Mouse (Mus musculus): Measurements from ENCODE around the gene Stard8.
"Not testable (repeated sequence)": the region's sequence is repeated elsewhere in the genome, so short reads cannot be mapped to it uniquely, and the experiment has no call there.

The Stard8 gene

DNA sequence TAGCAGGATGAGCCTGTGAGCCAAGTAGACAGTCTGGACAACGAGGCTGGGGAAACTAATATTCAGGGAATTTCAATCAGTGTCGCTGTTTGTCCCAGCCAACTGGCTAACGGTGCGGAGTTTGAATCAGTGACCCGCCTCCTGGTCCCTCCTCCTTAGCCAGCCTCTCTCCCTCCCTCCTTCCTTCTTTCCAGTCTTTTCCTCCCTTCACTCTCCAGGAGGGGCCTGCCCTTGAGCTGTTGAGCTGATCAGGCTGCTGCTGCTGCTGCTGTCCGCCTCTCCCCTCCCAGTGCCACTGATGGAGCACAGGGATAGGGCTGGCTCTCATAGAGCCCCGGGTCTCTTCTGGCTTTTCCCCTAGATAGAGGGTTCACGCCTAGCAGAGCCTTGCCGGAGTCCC lies at the start of gene Stard8:
Stard8 (plus strand) TSS at position 203 of the 400 bp plus-strand sequence.
- no peak for DNase-seq

DNA sequence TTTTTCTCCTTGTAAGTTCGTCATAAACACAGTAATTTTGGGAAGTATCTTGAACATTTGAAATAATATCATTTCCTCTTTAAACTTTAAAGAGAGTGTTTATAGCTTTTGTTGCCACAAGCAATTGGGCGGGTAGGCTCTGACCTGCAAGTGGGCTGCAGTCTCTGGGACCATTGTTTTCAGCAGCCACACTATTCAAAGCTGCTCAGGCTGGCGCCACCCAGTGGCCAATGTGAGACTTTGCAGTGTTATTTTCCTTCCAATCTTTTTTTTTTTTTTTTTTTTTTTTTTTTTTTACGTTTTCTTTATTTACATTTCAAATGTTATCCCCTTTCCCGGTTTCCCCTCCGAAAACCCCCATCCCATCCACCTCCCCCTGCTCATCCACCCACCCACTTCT lies 49.1 kb upstream of the Stard8 start:
- peak; percentile 72 for DNase-seq

GRCm38 (mm10) chrX:98958287-98958686 lies 44.8 kb upstream of the Stard8 start:
- DNase-seq = no peak

- no peak for DNase-seq
These were observed 44.0 kb upstream of the Stard8 start for GRCm38 (mm10) chrX:98959050-98959449.

DNA sequence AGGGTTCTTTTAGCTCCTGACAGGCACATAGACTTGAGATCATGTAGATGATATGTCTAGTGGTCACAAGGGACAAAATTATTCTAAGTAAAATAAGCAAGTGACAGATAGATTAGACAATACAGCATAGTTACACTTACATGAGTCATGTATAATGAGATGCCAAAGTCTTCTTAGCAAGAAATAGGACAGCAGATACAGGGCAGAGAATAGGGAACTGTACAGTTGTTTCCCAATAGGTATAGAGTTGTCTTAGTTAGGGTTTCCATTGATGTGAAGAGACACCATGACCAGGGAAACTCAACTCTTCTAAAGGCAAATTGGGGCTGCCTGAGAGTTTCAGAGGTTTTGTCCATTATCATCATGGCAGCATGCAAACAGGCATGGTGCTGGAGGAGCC lies 39.3 kb upstream of the Stard8 start:
- no peak for DNase-seq

DNA sequence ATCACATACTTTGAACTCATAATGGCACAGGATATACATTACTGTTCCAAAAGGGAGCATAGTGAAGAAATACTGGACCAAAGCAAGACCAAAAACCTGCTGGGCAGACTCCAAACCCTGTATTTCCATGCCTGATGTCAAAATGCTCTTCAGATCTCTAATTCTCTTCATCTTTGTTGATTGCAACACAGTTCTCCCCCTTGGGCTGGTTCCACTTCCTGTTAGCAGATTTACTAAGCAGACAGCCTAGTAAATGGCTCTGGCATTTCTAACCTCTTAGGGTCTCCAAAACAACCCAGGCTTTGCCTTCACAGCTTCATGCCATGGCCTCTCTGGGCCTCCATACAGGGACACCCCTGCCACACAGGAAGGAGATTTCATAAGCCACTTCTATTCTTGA lies 38.5 kb upstream of the Stard8 start:
- DNase-seq = no peak

GRCm38 (mm10) chrX:98986611-98987010 lies 16.4 kb upstream of the Stard8 start:
- not testable (repeated sequence) for DNase-seq

DNA sequence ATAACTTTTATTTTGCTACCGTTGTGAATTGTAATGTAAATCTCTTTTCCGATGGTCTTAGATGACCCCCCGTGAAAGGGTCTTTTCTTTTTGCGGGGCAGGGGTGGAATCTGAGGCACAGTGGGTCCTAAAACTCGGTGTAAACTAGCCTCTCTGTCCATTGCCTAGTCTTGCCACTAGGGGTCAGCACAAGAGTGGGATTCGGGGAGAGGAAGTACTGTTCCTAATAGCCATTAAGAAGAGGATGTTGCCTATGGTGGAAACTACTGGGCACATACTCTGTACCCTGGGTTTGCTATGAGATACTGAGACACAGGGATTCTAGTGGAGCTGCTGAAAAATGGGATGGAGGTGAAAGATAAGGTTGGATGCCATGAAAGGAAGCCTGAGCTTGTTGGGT lies 13.5 kb upstream of the Stard8 start:
- peak; percentile 55 for DNase-seq

DNA sequence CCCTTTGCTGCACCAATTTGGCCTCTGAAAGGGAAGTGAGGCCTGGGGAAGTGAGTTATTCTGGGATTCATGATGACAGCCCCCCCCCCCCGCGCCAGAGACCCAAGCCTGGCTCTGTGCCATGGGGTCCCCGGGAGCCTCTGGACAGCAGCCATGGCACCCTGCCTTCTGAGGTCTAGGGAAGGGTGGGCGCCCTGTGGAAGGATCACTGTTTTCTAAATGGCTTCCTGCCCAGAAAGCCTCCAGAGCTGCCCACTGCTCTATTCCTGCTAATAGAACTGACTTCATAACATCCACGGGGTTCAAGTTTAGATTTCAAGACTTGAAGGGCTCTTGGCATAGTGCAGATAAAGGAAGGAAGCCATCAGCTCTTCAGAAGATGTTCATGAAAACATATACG lies 983 bp upstream of the Stard8 start:
- no peak for DNase-seq

DNA sequence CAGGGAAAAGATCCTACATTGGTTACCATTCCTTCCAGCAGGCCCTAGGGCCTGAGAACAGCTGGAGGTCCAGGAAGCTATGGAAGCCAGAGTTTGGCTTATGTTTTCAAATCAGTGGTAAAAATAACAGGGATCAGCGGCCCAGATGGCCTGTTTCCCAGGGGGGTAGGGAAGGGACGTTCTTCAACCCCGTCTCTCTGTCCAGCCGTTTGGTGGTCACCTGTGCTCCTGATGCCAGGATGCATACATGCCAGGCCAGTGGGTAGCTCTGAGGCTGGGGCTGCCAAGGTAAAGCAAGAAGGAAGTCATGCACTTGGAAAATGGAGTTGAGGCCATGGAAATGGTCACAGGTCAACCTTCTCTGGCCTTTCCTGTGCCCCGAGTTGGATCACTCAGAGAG lies 7.5 kb downstream of the Stard8 start:
- no peak for DNase-seq

GRCm38 (mm10) chrX:99011281-99011680 lies 8.2 kb downstream of the Stard8 start:
- DNase-seq = no peak

DNA sequence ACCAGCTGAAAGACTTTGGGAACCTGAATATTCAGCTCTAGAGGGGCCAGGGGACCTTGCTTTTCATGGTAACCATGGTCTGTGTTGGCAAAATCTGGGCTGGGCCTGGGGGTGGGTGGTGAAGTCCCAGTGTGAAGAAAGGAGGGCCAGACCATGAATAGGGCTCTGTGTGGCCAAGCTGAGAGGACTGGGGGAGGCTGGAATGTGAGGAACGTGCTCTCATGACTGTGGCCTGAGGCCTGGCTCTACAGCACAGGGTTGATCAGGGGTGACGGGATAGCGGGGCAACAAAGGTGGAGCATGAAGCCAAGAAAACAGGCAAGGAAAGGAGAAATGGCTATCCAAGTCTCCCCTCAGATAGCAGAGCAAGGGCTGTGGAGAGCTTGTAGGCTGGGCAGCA lies 9.4 kb downstream of the Stard8 start:
- DNase-seq = no peak

DNA sequence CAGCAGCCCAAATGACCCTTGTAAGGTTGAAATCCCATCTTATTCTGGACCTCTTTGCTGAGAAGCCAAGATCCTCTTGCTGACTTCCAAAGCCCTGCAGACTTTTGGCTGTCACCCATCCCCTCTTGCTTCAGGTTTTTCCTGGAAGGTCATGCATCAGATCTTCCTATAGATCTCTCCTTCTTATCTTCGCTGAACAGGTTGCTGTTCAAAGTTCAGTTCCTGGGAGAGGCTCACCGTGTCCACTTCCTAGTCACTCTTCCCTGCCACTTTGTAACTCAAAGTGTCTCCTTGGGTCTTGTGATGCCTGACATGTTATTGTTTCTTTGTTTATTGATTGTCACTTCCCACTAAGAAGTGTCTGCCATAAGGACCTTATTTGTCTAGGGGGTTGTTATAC lies 12.7 kb downstream of the Stard8 start:
- DNase-seq = no peak

DNA sequence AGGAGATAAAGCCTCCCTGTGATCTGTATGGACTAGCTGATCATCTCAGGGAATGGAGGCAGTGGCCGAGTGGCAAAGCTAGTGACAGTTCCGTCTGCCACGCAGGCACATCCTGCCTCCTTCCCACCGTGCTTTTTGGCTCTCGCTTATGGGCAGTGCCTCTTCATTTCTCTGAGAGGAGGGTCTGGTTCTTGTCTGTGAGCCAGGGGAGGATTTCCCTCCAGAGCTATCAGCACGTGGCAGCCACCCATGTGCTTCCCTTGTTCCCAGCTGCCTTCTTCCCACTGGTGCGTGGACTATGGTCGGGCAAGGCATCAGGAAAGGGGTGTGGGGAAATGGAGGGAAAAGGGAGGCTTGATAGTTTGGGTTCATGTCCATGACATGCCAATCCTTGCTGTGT lies 13.9 kb downstream of the Stard8 start:
- no peak for DNase-seq

DNA sequence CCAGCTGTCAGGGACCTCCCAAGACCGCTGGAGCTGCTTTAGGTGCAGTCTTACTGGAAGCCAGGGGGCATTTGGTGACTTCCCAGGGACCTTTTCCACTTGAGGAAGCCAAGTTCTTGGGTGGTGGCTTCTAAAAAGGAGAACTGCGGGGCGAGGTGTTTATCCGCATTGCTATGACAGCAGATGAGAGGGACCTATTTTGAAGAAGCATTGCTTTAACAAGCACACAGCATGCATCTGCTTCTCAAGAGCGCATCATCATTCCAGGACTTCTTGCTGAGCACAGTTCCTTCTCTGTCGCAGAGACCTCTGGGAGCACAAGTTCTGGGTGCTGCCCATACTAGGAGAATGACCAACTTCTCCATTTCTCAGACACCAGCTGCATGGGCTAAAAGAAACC lies 14.8 kb downstream of the Stard8 start:
- no peak for DNase-seq

DNA sequence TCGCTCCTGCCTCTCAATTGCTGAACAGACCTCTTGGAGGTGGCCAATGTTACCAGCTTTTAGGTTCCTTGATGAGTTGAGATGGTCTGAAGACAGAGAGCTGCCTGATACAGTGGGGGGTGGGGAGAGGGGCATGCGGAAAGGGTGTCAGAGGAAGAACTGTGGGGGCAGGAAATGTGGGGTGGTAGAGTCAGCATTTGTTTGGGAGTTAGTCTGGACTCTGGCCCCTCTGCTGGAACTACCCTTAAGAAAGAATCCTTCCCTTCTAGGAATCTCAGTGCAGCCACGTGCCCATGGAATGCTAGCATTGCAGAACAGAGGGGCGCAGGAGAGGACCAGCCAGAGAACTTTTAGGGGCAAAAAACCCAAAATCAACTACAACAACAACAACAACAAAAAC lies 16.3 kb downstream of the Stard8 start:
- DNase-seq = no peak

- peak; percentile 30 for DNase-seq
These were observed 17.2 kb downstream of the Stard8 start for GRCm38 (mm10) chrX:99020215-99020614.

DNA sequence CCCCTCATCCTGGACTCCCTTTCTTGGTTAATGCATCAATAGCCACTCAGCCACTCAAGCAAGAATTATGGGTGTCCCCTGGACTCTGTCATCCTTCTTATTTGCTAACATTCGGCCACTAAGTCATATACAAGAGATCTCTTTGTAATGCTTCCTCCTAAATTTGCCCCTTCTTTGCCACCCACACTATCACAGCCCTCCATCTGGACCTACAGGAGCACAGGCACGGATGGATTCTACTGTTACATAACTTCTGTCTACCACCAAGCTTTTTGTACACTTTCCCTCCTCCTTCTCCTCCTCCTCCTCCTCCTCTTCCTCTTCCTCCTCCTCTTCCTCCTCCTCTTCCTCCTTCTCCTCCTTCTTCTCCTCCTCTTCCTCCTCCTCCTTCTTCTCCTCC lies 18.5 kb downstream of the Stard8 start:
- no peak for DNase-seq

DNA sequence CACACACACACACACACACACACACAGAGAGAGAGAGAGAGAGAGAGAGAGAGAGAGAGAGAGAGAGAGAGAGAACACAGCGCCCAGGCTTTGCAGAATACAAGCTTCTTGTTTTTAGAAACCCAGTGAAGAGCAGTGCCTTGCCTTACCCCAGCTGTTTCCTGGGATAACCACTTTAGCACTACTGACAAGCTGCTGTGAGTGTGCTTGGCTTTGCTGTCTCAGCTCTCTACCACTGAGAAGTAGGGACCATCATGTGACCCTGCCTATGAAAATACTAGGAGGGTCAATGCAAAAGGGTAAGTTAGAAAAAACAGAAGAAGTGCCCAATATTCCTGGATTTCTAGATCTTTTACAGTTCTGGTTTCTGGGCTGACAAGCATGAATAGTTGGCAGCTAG lies 20.9 kb downstream of the Stard8 start:
- DNase-seq = no peak

DNA sequence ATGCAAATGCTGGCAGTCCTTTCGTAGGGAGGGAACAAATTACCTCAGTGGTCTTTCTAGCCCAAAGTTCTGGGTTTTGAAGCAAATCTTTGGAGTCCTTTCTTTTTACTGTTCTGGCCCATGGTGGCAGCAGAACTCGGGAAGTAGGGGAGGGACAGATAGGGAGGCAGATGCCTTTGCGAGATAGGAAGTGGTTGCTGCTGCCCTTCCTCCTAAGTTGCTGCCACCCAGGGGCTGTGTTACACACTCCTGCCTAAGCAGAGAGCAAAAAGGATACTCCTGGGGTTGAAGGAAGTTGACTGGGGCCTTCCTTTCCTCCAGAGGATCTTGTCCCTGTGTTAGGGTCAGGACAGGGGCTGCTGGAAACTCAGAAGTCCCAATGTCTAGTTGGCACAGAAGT lies 32.4 kb downstream of the Stard8 start:
- no peak for DNase-seq

GRCm38 (mm10) chrX:99042451-99042951 lies 39.5 kb downstream of the Stard8 start:
- peak; percentile 86 for DNase-seq

DNA sequence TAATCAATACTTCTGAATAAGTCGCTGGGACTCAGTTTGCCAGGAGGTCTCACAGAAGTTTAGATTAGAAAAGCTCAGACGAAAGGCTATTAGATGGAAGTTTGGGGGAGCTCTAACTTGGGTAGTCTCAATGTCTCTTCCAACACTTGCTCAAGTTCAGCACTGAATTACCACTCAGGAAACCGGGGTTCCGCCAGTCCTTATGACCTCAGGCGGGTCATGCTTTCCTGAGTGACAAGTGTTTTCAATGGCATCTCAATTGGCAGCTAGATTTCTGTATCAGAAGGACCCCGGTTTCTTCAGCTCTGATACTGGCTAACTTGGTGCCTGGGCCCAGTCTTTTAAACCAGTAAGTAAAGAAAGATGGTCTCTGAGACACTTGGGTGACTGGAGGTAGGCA lies 40.2 kb downstream of the Stard8 start:
- DNase-seq = no peak

DNA sequence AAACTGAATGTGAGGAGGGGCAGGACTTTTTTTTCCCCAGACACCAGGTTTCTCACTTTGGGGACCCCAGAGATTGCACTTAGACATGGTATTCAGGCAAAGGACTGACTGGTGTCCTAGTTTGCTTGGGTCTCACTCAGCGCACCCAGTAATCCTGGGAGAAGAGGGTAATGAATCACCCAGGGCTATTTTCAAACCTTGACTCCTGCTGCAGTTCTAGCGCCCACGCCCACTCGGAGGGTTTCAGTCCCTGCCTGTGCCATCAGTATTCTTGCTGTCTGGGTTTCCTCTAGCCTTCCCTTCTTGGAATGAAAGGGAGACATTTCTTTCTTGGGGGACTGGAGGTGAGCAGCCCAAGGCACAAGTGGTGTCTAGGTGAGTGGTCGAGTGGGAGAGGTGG lies 40.7 kb downstream of the Stard8 start:
- DNase-seq = no peak

- peak; percentile 15 for DNase-seq
These were observed 42.3 kb downstream of the Stard8 start for GRCm38 (mm10) chrX:99045315-99045714.

- no peak for DNase-seq
These were observed 43.5 kb downstream of the Stard8 start for GRCm38 (mm10) chrX:99046360-99047055.
